Mouse (Mus musculus) CH12.LX (cell line): ENCODE results near the gene Nupr1l. TPM values are rescaled to one million over a fixed set of nuclear protein-coding genes. Genes with fewer than 3 reads are reported as not detected.
A peak's percentile ranks its signal among the peaks of the same experiment; 100 is the strongest.

Experiments used
- DNase-seq: peaks from one replicate; pipeline ENCODE4 v3.0.0-alpha.2; 2013; ENCODE audit errors: extremely low read depth
- H3K27ac ChIP-seq: 2 replicates; pipeline ENCODE4 v1.5.1; 2012; ENCODE audit warnings: low read depth, mild to moderate bottlenecking, control low read depth, moderate library complexity; ENCODE audit not compliant: insufficient read depth
- H3K27me3 ChIP-seq: replicated peaks from 2 replicates; pipeline ENCODE3; 2012; ENCODE audit warnings: inconsistent platforms
- H3K36me3 ChIP-seq, 2 experiments: replicated peaks in 1 of 2; 2 replicates each; pipeline versions ENCODE3 to v1.6.1; 2012; ENCODE audit warnings: inconsistent platforms in 1 of 2, low read length in 1 of 2, mild to moderate bottlenecking in 1 of 2, mixed read lengths in 1 of 2, moderate library complexity in 1 of 2; ENCODE audit not compliant: control insufficient read depth in 1 of 2, insufficient read depth in 1 of 2
- H3K4me1 ChIP-seq, 2 experiments: 2 replicates each; pipeline ENCODE4 v1.6.1; 2012; ENCODE audit warnings: inconsistent platforms in 1 of 2, moderate library complexity in 1 of 2; ENCODE audit not compliant: insufficient read depth in 2 of 2, control insufficient read depth in 1 of 2
- H3K4me2 ChIP-seq: 2 replicates; pipeline ENCODE4 v1.6.1; 2012; ENCODE audit warnings: low read depth, mild to moderate bottlenecking, control low read depth; ENCODE audit not compliant: poor library complexity, insufficient read depth, severe bottlenecking
- H3K4me3 ChIP-seq, 3 experiments: fragments of 150-350 bp in 1 of 3; sonication (generic) in 1 of 3; replicated peaks in 1 of 3; 2 replicates each; pipeline versions ENCODE3 to v1.5.1; 2011 to 2012; ENCODE audit warnings: low read depth in 2 of 3, low read length in 2 of 3, mild to moderate bottlenecking in 2 of 3, moderate library complexity in 2 of 3, control low read depth in 1 of 3, improper control_type of control experiment in 1 of 3, inconsistent platforms in 1 of 3, mixed read lengths in 1 of 3; ENCODE audit not compliant: poor library complexity in 1 of 3
- H3K79me2 ChIP-seq: replicated peaks from 2 replicates; pipeline ENCODE4 v1.6.1; 2012; ENCODE audit warnings: mild to moderate bottlenecking, moderate library complexity; ENCODE audit not compliant: control insufficient read depth, poor library complexity, insufficient read depth, severe bottlenecking; ENCODE audit errors: extremely low read depth
- H3K9ac ChIP-seq: 2 replicates; pipeline ENCODE4 v1.6.1; 2012; ENCODE audit warnings: low read depth, mild to moderate bottlenecking, control low read depth, moderate library complexity; ENCODE audit not compliant: insufficient read depth
- H3K9me3 ChIP-seq: replicated peaks from 2 replicates; pipeline ENCODE3; 2012; ENCODE audit warnings: low read length, inconsistent platforms, mixed read lengths
- BHLHE40 ChIP-seq: IDR thresholded peaks from 2 replicates; pipeline ENCODE4 v1.6.1; 2011; ENCODE audit warnings: mild to moderate bottlenecking, low read depth, low read length, improper control_type of control experiment
- CHD2 ChIP-seq: IDR thresholded peaks from 2 replicates; pipeline ENCODE4 v1.6.1; 2011; ENCODE audit warnings: low read length, improper control_type of control experiment
- CTCF ChIP-seq, 2 experiments: IDR thresholded peaks in 1 of 2; conservative IDR thresholded peaks in 1 of 2; 2 replicates each; pipeline ENCODE4 v1.5.1; 2011 to 2012; ENCODE audit warnings: low read depth in 2 of 2, low read length in 2 of 2, improper control_type of control experiment in 1 of 2, inconsistent platforms in 1 of 2, mild to moderate bottlenecking in 1 of 2, moderate library complexity in 1 of 2
- E2F4 ChIP-seq: IDR thresholded peaks from 2 replicates; pipeline ENCODE4 v1.6.1; 2011; ENCODE audit warnings: low read depth, low read length, improper control_type of control experiment; ENCODE audit not compliant: insufficient replicate concordance
- ELF1 ChIP-seq: IDR thresholded peaks from 2 replicates; pipeline ENCODE4 v1.6.1; 2014; ENCODE audit warnings: low read depth, mild to moderate bottlenecking, inconsistent platforms, low read length, improper control_type of control experiment
- EP300 ChIP-seq: IDR thresholded peaks from 2 replicates; pipeline ENCODE4 v1.6.1; 2011; ENCODE audit warnings: low read length, improper control_type of control experiment
- HCFC1 ChIP-seq: IDR thresholded peaks from 2 replicates; pipeline ENCODE4 v1.6.1; 2012; ENCODE audit warnings: low read depth, mild to moderate bottlenecking, inconsistent platforms, low read length, improper control_type of control experiment
- KAT2A ChIP-seq: IDR thresholded peaks from 2 replicates; pipeline ENCODE4 v1.6.1; 2012; ENCODE audit warnings: low read length, improper control_type of control experiment, inconsistent platforms; ENCODE audit not compliant: insufficient replicate concordance
- MEF2A ChIP-seq: IDR thresholded peaks from 2 replicates; pipeline ENCODE4 v1.6.1; 2014; ENCODE audit warnings: low read depth, mild to moderate bottlenecking, inconsistent platforms, low read length, improper control_type of control experiment, borderline replicate concordance
- MXI1 ChIP-seq: IDR thresholded peaks from 2 replicates; pipeline ENCODE4 v1.6.1; 2011; ENCODE audit warnings: mild to moderate bottlenecking, low read depth, low read length, improper control_type of control experiment
- NRF1 ChIP-seq: IDR thresholded peaks from 2 replicates; pipeline ENCODE4 v1.6.1; 2014; ENCODE audit warnings: low read depth, mild to moderate bottlenecking, inconsistent platforms, low read length, improper control_type of control experiment, moderate library complexity
- POLR2AphosphoS2 ChIP-seq: IDR thresholded peaks from 2 replicates; pipeline ENCODE4 v1.6.1; 2011; ENCODE audit warnings: low read depth, low read length, improper control_type of control experiment
- RAD21 ChIP-seq: IDR thresholded peaks from 2 replicates; pipeline ENCODE4 v1.6.1; 2011; ENCODE audit warnings: low read depth, mild to moderate bottlenecking, low read length, improper control_type of control experiment, moderate library complexity
- SIN3A ChIP-seq: IDR thresholded peaks from 2 replicates; pipeline ENCODE4 v1.6.1; 2012; ENCODE audit warnings: low read length, improper control_type of control experiment, inconsistent platforms
- TBP ChIP-seq: conservative IDR thresholded peaks from 2 replicates; pipeline ENCODE4 v1.6.1; 2011; ENCODE audit warnings: low read depth, low read length, improper control_type of control experiment
- USF1 ChIP-seq: IDR thresholded peaks from 2 replicates; pipeline ENCODE4 v1.6.1; 2014; ENCODE audit warnings: low read depth, mild to moderate bottlenecking, inconsistent platforms, low read length, improper control_type of control experiment
- ZC3H11A ChIP-seq: IDR thresholded peaks from 2 replicates; pipeline ENCODE4 v1.6.1; 2012; ENCODE audit warnings: low read depth, mild to moderate bottlenecking, inconsistent platforms, low read length, improper control_type of control experiment
- ZNF384 ChIP-seq: IDR thresholded peaks from 2 replicates; pipeline ENCODE4 v1.6.1; 2012; ENCODE audit warnings: low read depth, low read length, improper control_type of control experiment, inconsistent platforms
- dilution Hi-C: fragments of 300-500 bp; cut with MboI; formaldehyde crosslinking; loops from 2 replicates; pipeline ENCODE4 v1.14.3; 2020; ENCODE audit warnings: low sequenced_read_pairs; ENCODE audit not compliant: extremely low pct_unique_long_range_greater_than_20kb, extremely low pct_ligation_motif_present
- in situ Hi-C: fragments of 300-500 bp; cut with MboI; formaldehyde crosslinking; loops from 3 replicates; pipeline ENCODE4 v1.14.3; 2019; ENCODE audit warnings: low sequenced_read_pairs, low pct_ligation_motif_present, low pct_unique_long_range_greater_than_20kb, mixed read lengths
- polyA plus RNA-seq: library from polyadenylated mRNA; unstranded; fragments of >175 nt; gene quantifications from 2 replicates; pipeline ENCODE4 v1.2.1, GENCODE M21; 2012; ENCODE audit warnings: low read depth; ENCODE audit not compliant: insufficient read length
- total RNA-seq, 2 experiments: library from RNA; depleted of rRNA; stranded (reverse); fragments of 300-350 nt in 1 of 2; fragments of >200 nt in 1 of 2; gene quantifications; 2 replicates each; pipeline ENCODE4 v1.2.3; 2012 to 2014

Gene Nupr1l
- total and polyA plus RNA-seq, 3 experiments, result 0.46 to 0.68 TPM; not detected in 1

DNA sequence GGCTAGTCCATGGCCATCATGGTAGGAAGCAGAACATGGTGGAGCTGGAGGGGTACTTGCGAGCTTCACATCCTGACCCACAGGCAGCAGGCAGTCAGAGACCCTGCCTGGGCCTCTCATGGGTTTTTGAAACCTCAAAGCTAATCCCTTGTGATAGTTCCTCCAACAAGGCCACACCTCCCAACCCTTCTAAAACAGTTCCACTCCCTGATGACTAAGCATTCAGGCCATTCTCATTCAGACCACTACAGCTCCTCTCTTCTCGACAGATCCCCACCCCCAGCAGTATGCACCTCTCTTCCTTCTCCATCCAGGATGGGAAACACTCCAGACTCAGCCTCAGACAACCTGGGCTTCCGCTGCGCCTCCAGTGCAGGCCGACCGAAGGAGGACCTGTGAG, 46.0 kb upstream of the Nupr1l start:
- no peak for DNase-seq
- dilution Hi-C loops, result no loop called here
- H3K9me3 ChIP-seq, result peaks cover 10% of the 10 kb centered on the region
- no peak overlapping the region for H3K9ac ChIP-seq
- TF ChIP-seq E2F4 (no peak), ZC3H11A (no peak), EP300 (no peak)
- H3K4me3 ChIP-seq, result no peak overlapping the region
- no peak overlapping the region for H3K4me2 ChIP-seq
- no peaks in the 10 kb centered on the region for H3K4me1 ChIP-seq
- no peaks in the 10 kb centered on the region for H3K79me2 ChIP-seq
- H3K36me3 ChIP-seq, result peaks cover 48 to 61% of the 10 kb centered on the region in 2 experiments
- in situ Hi-C loops, result no loop called here
- H3K27me3 ChIP-seq, result no peaks in the 10 kb centered on the region
- no peak overlapping the region for H3K27ac ChIP-seq

DNA sequence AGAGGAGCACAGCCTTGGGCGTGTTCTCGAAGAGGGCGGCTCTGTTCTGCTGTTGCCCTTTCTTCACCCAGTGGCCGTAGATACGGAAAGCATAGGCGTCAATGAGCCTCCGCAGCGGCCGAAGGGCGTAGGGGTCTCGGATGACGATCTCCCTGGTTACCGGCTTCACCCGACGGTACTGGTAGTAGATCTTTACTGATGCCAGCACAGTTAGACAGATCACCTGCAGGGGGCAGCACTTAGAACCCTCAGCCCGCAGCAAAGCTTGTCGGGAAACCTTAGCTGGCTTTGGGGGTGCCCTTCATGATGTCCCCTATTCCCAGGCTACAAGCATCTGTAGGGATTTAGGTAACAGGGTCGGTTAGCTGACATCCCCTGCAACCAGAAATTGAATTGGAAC, 43.9 kb upstream of the Nupr1l start:
- Histone ChIP-seq H3K79me2 (no peaks in the 10 kb centered on the region), H3K27me3 (no peaks in the 10 kb centered on the region), H3K27ac (no peak overlapping the region), H3K9ac (no peak overlapping the region), H3K4me2 (no peak overlapping the region), H3K36me3 (peaks cover 32 to 43% of the 10 kb centered on the region in 2 experiments), H3K4me3 (no peak overlapping the region), H3K9me3 (peaks cover 10% of the 10 kb centered on the region), H3K4me1 (no peaks in the 10 kb centered on the region)
- no peak for DNase-seq
- in situ Hi-C loops, result no loop called here
- dilution Hi-C loops, result no loop called here
- TF ChIP-seq KAT2A (no peak), CTCF (conservative IDR thresholded peaks at IDR 0.05 in 1 of 2, IDR thresholded peaks at IDR 0.05 in 1 of 2; ENCODE audit: low read depth in 2 of 2, low read length in 2 of 2) (peak; percentile 10 to 48; a peak in 2 of 4 replicates)

DNA sequence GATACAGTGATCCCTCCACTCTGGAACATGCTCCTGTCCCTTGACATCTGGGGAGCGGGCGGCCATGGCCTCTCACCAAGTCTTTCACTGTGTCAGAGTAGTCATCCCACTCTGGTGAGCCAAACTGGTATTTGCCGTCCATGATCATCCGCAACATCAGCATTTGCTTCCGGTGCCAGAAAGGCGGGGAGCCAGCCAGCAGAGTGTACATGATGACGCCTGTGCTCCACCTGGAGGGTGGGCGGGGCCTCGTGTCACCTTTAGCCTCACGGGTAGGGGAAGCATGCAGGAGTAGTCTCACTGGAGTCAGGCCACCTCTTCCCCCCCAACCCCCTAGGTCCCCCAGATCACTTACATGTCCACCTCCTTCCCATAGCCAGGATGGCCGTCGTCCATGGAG, 42.5 kb upstream of the Nupr1l start:
- Histone ChIP-seq H3K36me3 (peaks cover 19 to 29% of the 10 kb centered on the region in 2 experiments), H3K79me2 (no peaks in the 10 kb centered on the region), H3K27ac (no peak overlapping the region), H3K9me3 (peaks cover 10% of the 10 kb centered on the region), H3K4me1 (no peaks in the 10 kb centered on the region), H3K27me3 (no peaks in the 10 kb centered on the region), H3K4me2 (no peak overlapping the region), H3K4me3 (no peak overlapping the region), H3K9ac (no peak overlapping the region)
- no peak for DNase-seq
- in situ Hi-C loops (no loop called here), dilution Hi-C loops (no loop called here)
- TF ChIP-seq POLR2AphosphoS2, result no peak
- TF ChIP-seq CHD2, result no peak
- no peak for TF ChIP-seq ZNF384
- TF ChIP-seq E2F4, result no peak
- no peak for TF ChIP-seq MXI1
- no peak for TF ChIP-seq BHLHE40
- TF ChIP-seq RAD21, result no peak
- no peak for TF ChIP-seq ZC3H11A
- no peak for TF ChIP-seq SIN3A
- TF ChIP-seq ELF1, result no peak
- no peak for TF ChIP-seq USF1
- no peak for TF ChIP-seq TBP
- no peak for TF ChIP-seq NRF1
- TF ChIP-seq HCFC1, result no peak
- no peak for TF ChIP-seq CTCF (conservative IDR thresholded peaks at IDR 0.05 in 1 of 2, IDR thresholded peaks at IDR 0.05 in 1 of 2; ENCODE audit: low read depth in 2 of 2, low read length in 2 of 2)
- no peak for TF ChIP-seq MEF2A
- TF ChIP-seq EP300, result no peak
